Mouse (Mus musculus) embryonic fibroblast, embryonic 13.5 days (primary cell): ENCODE results near the gene Atp8b2.

Experiments
- CTCF ChIP-seq: IDR thresholded peaks from 2 replicates; pipeline ENCODE4 v1.5.1; 2011; ENCODE audit warnings: mild to moderate bottlenecking, control low read depth, low read length, moderate library complexity, borderline replicate concordance; ENCODE audit not compliant: insufficient read depth
- POLR2A ChIP-seq: IDR thresholded peaks from 2 replicates; pipeline ENCODE4 v1.6.1; 2011; ENCODE audit warnings: low read depth, mild to moderate bottlenecking, control low read depth, low read length, moderate library complexity

- TF ChIP-seq CTCF, result no peak
- no peak for TF ChIP-seq POLR2A
These were observed 47.0 kb upstream of the Atp8b2 start for GRCm38 (mm10) chr3:90010291-90010690.
